Mouse (Mus musculus): ENCODE results near the gene Vcam1.

Gene Vcam1

GRCm38 (mm10) chr3:116129259-116129738, at the start of gene Vcam1:
Gene Vcam1, minus strand, starts transcription at chr3:116129688.
- DNase-seq (ENCODE audit: low spot score): no peak

GRCm38 (mm10) chr3:116175106-116175505, 45.6 kb upstream of the Vcam1 start:
- no peak for DNase-seq (ENCODE audit: low spot score)

GRCm38 (mm10) chr3:116171461-116171860, 42.0 kb upstream of the Vcam1 start:
- no peak for DNase-seq (ENCODE audit: low spot score)

- DNase-seq (ENCODE audit: low spot score): no peak
Observed at GRCm38 (mm10) chr3:116168056-116168455, 38.6 kb upstream of the Vcam1 start.

- DNase-seq (ENCODE audit: low spot score): no peak
Observed at GRCm38 (mm10) chr3:116166296-116166695, 36.8 kb upstream of the Vcam1 start.

GRCm38 (mm10) chr3:116165030-116165429, 35.5 kb upstream of the Vcam1 start:
- no peak for DNase-seq (ENCODE audit: low spot score)

- no peak for DNase-seq (ENCODE audit: low spot score)
Observed at GRCm38 (mm10) chr3:116163517-116163916, 34.0 kb upstream of the Vcam1 start.

GRCm38 (mm10) chr3:116162097-116162666, 32.7 kb upstream of the Vcam1 start:
- DNase-seq (ENCODE audit: low spot score): no peak

GRCm38 (mm10) chr3:116159376-116159775, 29.9 kb upstream of the Vcam1 start:
- DNase-seq (ENCODE audit: low spot score): no peak

GRCm38 (mm10) chr3:116157447-116157990, 28.0 kb upstream of the Vcam1 start:
- no peak for DNase-seq (ENCODE audit: low spot score)

GRCm38 (mm10) chr3:116150056-116150632, 20.7 kb upstream of the Vcam1 start:
- no peak for DNase-seq (ENCODE audit: low spot score)

- DNase-seq (ENCODE audit: low spot score): no peak
Observed at GRCm38 (mm10) chr3:116149096-116149495, 19.6 kb upstream of the Vcam1 start.

GRCm38 (mm10) chr3:116148676-116149075, 19.2 kb upstream of the Vcam1 start:
- no peak for DNase-seq (ENCODE audit: low spot score)

- DNase-seq (ENCODE audit: low spot score): no peak
Observed at GRCm38 (mm10) chr3:116141226-116141625, 11.7 kb upstream of the Vcam1 start.

- no peak for DNase-seq (ENCODE audit: low spot score)
Observed at GRCm38 (mm10) chr3:116139000-116139399, 9.5 kb upstream of the Vcam1 start.

GRCm38 (mm10) chr3:116138081-116138480, 8.6 kb upstream of the Vcam1 start:
- no peak for DNase-seq (ENCODE audit: low spot score)

GRCm38 (mm10) chr3:116133363-116133762, 3.9 kb upstream of the Vcam1 start:
- no peak for DNase-seq (ENCODE audit: low spot score)

GRCm38 (mm10) chr3:116130711-116131110, 1.2 kb upstream of the Vcam1 start:
- DNase-seq (ENCODE audit: low spot score): no peak

- DNase-seq (ENCODE audit: low spot score): no peak
Observed at GRCm38 (mm10) chr3:116129841-116130595, 530 bp upstream of the Vcam1 start.

- no peak for DNase-seq (ENCODE audit: low spot score)
Observed at GRCm38 (mm10) chr3:116128311-116129204, 930 bp downstream of the Vcam1 start.

GRCm38 (mm10) chr3:116127836-116128235, 1.7 kb downstream of the Vcam1 start:
- no peak for DNase-seq (ENCODE audit: low spot score)

GRCm38 (mm10) chr3:116127281-116127680, 2.2 kb downstream of the Vcam1 start:
- DNase-seq (ENCODE audit: low spot score): no peak

Data from MN1 (cell line).